ENCODE assay signal across 8 mouse cellular contexts in the genomic region with DNA sequence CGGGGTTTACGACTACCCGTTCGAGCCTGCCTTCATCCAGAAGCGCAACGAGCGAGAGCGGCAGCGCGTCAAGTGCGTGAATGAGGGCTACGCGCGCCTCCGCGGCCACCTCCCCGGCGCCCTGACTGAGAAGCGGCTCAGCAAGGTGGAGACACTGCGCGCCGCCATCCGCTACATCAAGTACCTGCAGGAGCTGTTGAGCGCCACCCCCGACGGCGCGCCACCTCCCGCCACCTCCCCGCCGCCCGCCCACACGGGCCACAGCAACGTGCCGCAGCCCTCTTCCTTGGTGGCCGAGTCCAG. TPM values are rescaled to one million over a fixed set of nuclear protein-coding genes. Genes with fewer than 3 reads are reported as not detected.
DNase-seq lines count a peak whose midpoint lies in the region; ATAC-seq and TF ChIP-seq lines count a peak whose summit lies in the region.

No protein-coding gene starts in this region.

- H3K27me3 ChIP-seq in ES-Bruce4 (ENCODE audit: control insufficient read depth, insufficient read depth, low read length, poor library complexity, severe bottlenecking), result no peaks in the 10 kb centered on the region
- H3K27me3 ChIP-seq in forebrain, embryonic 12.5 days, result peaks cover 66% of the 10 kb centered on the region
- H3K27me3 ChIP-seq in limb, embryonic 12.5 days, result peaks cover 67% of the 10 kb centered on the region
- H3K27me3 ChIP-seq in midbrain, embryonic 16.5 days (ENCODE audit: control insufficient read depth, insufficient read depth, low read depth, low read length), result peaks cover 13% of the 10 kb centered on the region

- intact Hi-C loops in gastrocnemius, adult 2 months (cut with DNase I), result loop anchor here (1.0 kb wide), 1 partner anchor 25 kb away; no protein-coding TSS in a partner anchor
- intact Hi-C loops in gastrocnemius, postnatal 36 days (cut with DNase I), result no loop called here

- no peaks in the 10 kb centered on the region for H3K9me3 ChIP-seq in ES-Bruce4 (replicated peaks; ENCODE audit: control insufficient read depth, insufficient read depth, low read length, poor library complexity, severe bottlenecking)
- H3K9me3 ChIP-seq in forebrain, embryonic 12.5 days, result no peaks in the 10 kb centered on the region
- H3K9me3 ChIP-seq in limb, embryonic 12.5 days, result no peaks in the 10 kb centered on the region
- no peaks in the 10 kb centered on the region for H3K9me3 ChIP-seq in midbrain, embryonic 16.5 days (replicated peaks; ENCODE audit: control insufficient read depth, low read length, poor library complexity, severe bottlenecking)

- H3K9ac ChIP-seq in ES-Bruce4 (ENCODE audit: low read depth, poor library complexity, severe bottlenecking), result peak overlapping the region; percentile 9; the same call in 1 of the 2 replicates
- H3K9ac ChIP-seq in forebrain, embryonic 12.5 days, result 0 out of 2 replicates have a peak overlapping the region, but pooled peaks have one; percentile 36
- peak overlapping the region; percentile 47; the same call in 1 of the 2 replicates for H3K9ac ChIP-seq in limb, embryonic 12.5 days (replicated peaks)
- H3K9ac ChIP-seq in midbrain, embryonic 16.5 days (ENCODE audit: low read depth, low read length), result peak overlapping the region; percentile 59; the same call in 1 of the 2 replicates

- TF ChIP-seq EP300 in ES-Bruce4 (IDR thresholded peaks at IDR 0.05; ENCODE audit: insufficient read depth, low read depth, low read length), result no peak

- no peak for TF ChIP-seq CTCF in gastrocnemius, adult 2 months (IDR thresholded peaks at IDR 0.05)
- no peak for TF ChIP-seq CTCF in ES-Bruce4 (IDR thresholded peaks at IDR 0.05; ENCODE audit: low read depth, low read length)

- TF ChIP-seq POLR2A in ES-Bruce4 (IDR thresholded peaks at IDR 0.05; ENCODE audit: insufficient read depth, low read length), result no peak

- no peaks in the 10 kb centered on the region for H3K36me3 ChIP-seq in ES-Bruce4 (ENCODE audit: control insufficient read depth, insufficient read depth, low read length, poor library complexity, severe bottlenecking)
- H3K36me3 ChIP-seq in forebrain, embryonic 12.5 days (replicated peaks), result no peaks in the 10 kb centered on the region
- no peaks in the 10 kb centered on the region for H3K36me3 ChIP-seq in limb, embryonic 12.5 days
- no peaks in the 10 kb centered on the region for H3K36me3 ChIP-seq in midbrain, embryonic 16.5 days (ENCODE audit: control insufficient read depth, insufficient read depth, low read length)

- DNase-seq in gastrocnemius, adult 2 months, result no peak
- no peak for DNase-seq in gastrocnemius, postnatal 36 days
- DNase-seq in thymus, postnatal 14 days, result peak; percentile 50
- DNase-seq in spleen, postnatal 36 days (ENCODE audit: low spot score in 2 of 2), result no peak

- under 1% methylated on average over 35 of the region's 36 CpGs for WGBS in forebrain, embryonic 12.5 days
- WGBS in limb, embryonic 12.5 days, result 2% methylated on average over 36 of the region's 36 CpGs
- WGBS in midbrain, embryonic 16.5 days, result under 1% methylated on average over 36 of the region's 36 CpGs

- peak overlapping the region; percentile 58 for H3K4me3 ChIP-seq in gastrocnemius, adult 2 months
- H3K4me3 ChIP-seq in ES-Bruce4 (ENCODE audit: low read depth, low read length), result peak overlapping the region; percentile 55
- H3K4me3 ChIP-seq in forebrain, embryonic 12.5 days (replicated peaks), result peak overlapping the region; percentile 37
- peak overlapping the region; percentile 38 for H3K4me3 ChIP-seq in limb, embryonic 12.5 days (replicated peaks)
- H3K4me3 ChIP-seq in midbrain, embryonic 16.5 days (ENCODE audit: low read depth, low read length), result peak overlapping the region; percentile 40

- peak overlapping the region; percentile 53 for H3K4me2 ChIP-seq in forebrain, embryonic 12.5 days
- H3K4me2 ChIP-seq in limb, embryonic 12.5 days, result peak overlapping the region; percentile 62
- peak overlapping the region; percentile 65 for H3K4me2 ChIP-seq in midbrain, embryonic 16.5 days (ENCODE audit: low read length)

- no peaks in the 10 kb centered on the region for H3K4me1 ChIP-seq in ES-Bruce4 (ENCODE audit: control insufficient read depth, insufficient read depth, low read length)
- peaks cover 15% of the 10 kb centered on the region for H3K4me1 ChIP-seq in forebrain, embryonic 12.5 days
- H3K4me1 ChIP-seq in limb, embryonic 12.5 days (replicated peaks), result peaks cover 10% of the 10 kb centered on the region; the same call in 1 of the 2 replicates
- H3K4me1 ChIP-seq in midbrain, embryonic 16.5 days (ENCODE audit: control insufficient read depth, insufficient read depth, low read length), result peaks cover 8% of the 10 kb centered on the region

- no peak overlapping the region for H3K27ac ChIP-seq in gastrocnemius, adult 2 months
- H3K27ac ChIP-seq in ES-Bruce4 (ENCODE audit: insufficient read depth, low read length), result no peak overlapping the region
- H3K27ac ChIP-seq in forebrain, embryonic 12.5 days, result no peak overlapping the region
- no peak overlapping the region for H3K27ac ChIP-seq in limb, embryonic 12.5 days
- H3K27ac ChIP-seq in midbrain, embryonic 16.5 days (ENCODE audit: low read length), result no peak overlapping the region

- peak; percentile 48; the same call in 1 of the 2 replicates for ATAC-seq in forebrain, embryonic 12.5 days (ENCODE audit: low FRiP score)
- ATAC-seq in limb, embryonic 12.5 days (ENCODE audit: insufficient number of reproducible peaks, insufficient read depth, low FRiP score, low TSS enrichment, low read depth), result peak; percentile 35; the same call in 1 of the 2 replicates
- ATAC-seq in midbrain, embryonic 16.5 days, result peak; percentile 63

RNA-seq across cellular contexts. Expression of gene Ascl5, which starts 0.4 kb away (rescaled TPM):
- total RNA-seq in gastrocnemius, adult 2 months (2021), result not detected
- total RNA-seq in gastrocnemius, postnatal 36 days (2021), result not detected
- not detected in 2 replicates for polyA plus RNA-seq in ES-Bruce4 (2011; ENCODE audit: insufficient read depth, insufficient read length, low read depth, missing spikeins)
- not detected in 2 replicates for polyA plus RNA-seq in forebrain, embryonic 12.5 days (2016; fragmentation: Nextera tagmentation; extraction: Ambion mirVana)
- not detected in 2 replicates for polyA plus RNA-seq in limb, embryonic 12.5 days (2016; fragmentation: Nextera tagmentation; extraction: Ambion mirVana)
- polyA plus RNA-seq in midbrain, embryonic 16.5 days (2015; fragmentation: Nextera tagmentation; extraction: Ambion mirVana), result not detected in 2 replicates

RNA-seq across cellular contexts. Expression of gene Cacna1s, which starts 1.6 kb away (rescaled TPM):
- total RNA-seq in gastrocnemius, adult 2 months (2021), result 100 to 1,000 TPM; 779 to 840 TPM
- total RNA-seq in gastrocnemius, postnatal 36 days (2021), result 100 to 1,000 TPM; 697 to 835 TPM
- 1.0 and 1.2 TPM in 2 replicates for polyA plus RNA-seq in ES-Bruce4 (2011; ENCODE audit: insufficient read depth, insufficient read length, low read depth, missing spikeins)
- polyA plus RNA-seq in forebrain, embryonic 12.5 days (2016; fragmentation: Nextera tagmentation; extraction: Ambion mirVana), result 0.10 and 0.17 TPM in 2 replicates
- 2.4 and 3.7 TPM in 2 replicates for polyA plus RNA-seq in limb, embryonic 12.5 days (2016; fragmentation: Nextera tagmentation; extraction: Ambion mirVana)
- 0.39 and 1.3 TPM in 2 replicates for polyA plus RNA-seq in midbrain, embryonic 16.5 days (2015; fragmentation: Nextera tagmentation; extraction: Ambion mirVana)

RNA-seq across cellular contexts. Expression of gene Tmem9, which starts 43.0 kb away (rescaled TPM):
- total RNA-seq in gastrocnemius, adult 2 months (2021), result 1 to 10 TPM; 5.2 to 9.9 TPM
- total RNA-seq in gastrocnemius, postnatal 36 days (2021), result 1 to 10 TPM; 5.4 to 7.8 TPM
- polyA plus RNA-seq in ES-Bruce4 (2011; ENCODE audit: insufficient read depth, insufficient read length, low read depth, missing spikeins), result 61.1 and 62.1 TPM in 2 replicates
- polyA plus RNA-seq in forebrain, embryonic 12.5 days (2016; fragmentation: Nextera tagmentation; extraction: Ambion mirVana), result 126 and 128 TPM in 2 replicates
- 165 and 173 TPM in 2 replicates for polyA plus RNA-seq in limb, embryonic 12.5 days (2016; fragmentation: Nextera tagmentation; extraction: Ambion mirVana)
- polyA plus RNA-seq in midbrain, embryonic 16.5 days (2015; fragmentation: Nextera tagmentation; extraction: Ambion mirVana), result 147 and 169 TPM in 2 replicates

RNA-seq across cellular contexts. Expression of gene Igfn1, which starts 44.8 kb away (rescaled TPM):
- total RNA-seq in gastrocnemius, adult 2 months (2021), result 10 to 100 TPM; 21.8 to 52.3 TPM
- total RNA-seq in gastrocnemius, postnatal 36 days (2021), result 10 to 100 TPM; 21.5 to 36.2 TPM
- not detected in 2 replicates for polyA plus RNA-seq in ES-Bruce4 (2011; ENCODE audit: insufficient read depth, insufficient read length, low read depth, missing spikeins)
- polyA plus RNA-seq in forebrain, embryonic 12.5 days (2016; fragmentation: Nextera tagmentation; extraction: Ambion mirVana), result not detected in 2 replicates
- polyA plus RNA-seq in limb, embryonic 12.5 days (2016; fragmentation: Nextera tagmentation; extraction: Ambion mirVana), result 0.14 TPM in 1 of 2 replicates, not detected in the other
- polyA plus RNA-seq in midbrain, embryonic 16.5 days (2015; fragmentation: Nextera tagmentation; extraction: Ambion mirVana), result 0.11 TPM in 1 of 2 replicates, not detected in the other

Comparison
In these comparisons a context has a peak if more than half of its experiments do, and no peak if none do; other contexts are left out.
1. H3K9ac ChIP-seq: peak in every context shown above with its lines; median percentile 59 in midbrain, embryonic 16.5 days; 47 in limb, embryonic 12.5 days; 36 in forebrain, embryonic 12.5 days; 9 in ES-Bruce4.